Mouse (Mus musculus): ENCODE data around the gene Ube2h.

GRCm38 (mm10) chr6:30228921-30229320 lies 75.4 kb downstream of the Ube2h start:
- no peak for TF ChIP-seq CTCF (IDR thresholded peaks at IDR 0.05; ENCODE audit: control insufficient read depth, insufficient read depth, insufficient replicate concordance, low read depth, low read length)
- TF ChIP-seq POLR2A (IDR thresholded peaks at IDR 0.05; ENCODE audit: control insufficient read depth, low read depth, low read length) = no peak
